Mouse (Mus musculus): Measurements from ENCODE around the gene Mllt3. TPM values are rescaled to one million over a fixed set of nuclear protein-coding genes. Genes with fewer than 3 reads are reported as not detected.
A peak's percentile ranks its signal among the peaks of the same experiment; 100 is the strongest.

Mllt3 gene
- polyA plus RNA-seq, 1 experiment from 2014 or later: 67.6 TPM

GRCm38 (mm10) chr4:87844668-87845210 is 188.4 kb downstream of the Mllt3 start:
- H3K27me3 ChIP-seq (ENCODE audit: control insufficient read depth, insufficient read depth, low read length): no peaks in the 10 kb centered on the region
- peak overlapping the region; percentile 18; the same call in 1 of the 2 replicates for H3K4me2 ChIP-seq
- H3K4me1 ChIP-seq (ENCODE audit: control insufficient read depth, insufficient read depth, low read length): peaks cover 16% of the 10 kb centered on the region
- H3K9ac ChIP-seq (ENCODE audit: low read depth, low read length): no peak overlapping the region
- no peak overlapping the region for H3K4me3 ChIP-seq (ENCODE audit: low read depth, low read length)
- WGBS (ENCODE audit: insufficient replicate concordance): 44% methylated on average over 6 of the region's 6 CpGs
- H3K36me3 ChIP-seq (ENCODE audit: control insufficient read depth, insufficient read depth, low read length): no peaks in the 10 kb centered on the region
- ATAC-seq (replicated peaks; ENCODE audit: insufficient number of reproducible peaks, low FRiP score, low TSS enrichment): no peak
- no peaks in the 10 kb centered on the region for H3K9me3 ChIP-seq (replicated peaks; ENCODE audit: control insufficient read depth, low read length)
- 0 out of 2 replicates have a peak overlapping the region, but pooled peaks have one; percentile 5 for H3K27ac ChIP-seq (ENCODE audit: low read depth, low read length)

GRCm38 (mm10) chr4:87840210-87840910 is 192.8 kb downstream of the Mllt3 start:
- no peaks in the 10 kb centered on the region for H3K27me3 ChIP-seq (ENCODE audit: control insufficient read depth, insufficient read depth, low read length)
- no peaks in the 10 kb centered on the region for H3K9me3 ChIP-seq (replicated peaks; ENCODE audit: control insufficient read depth, low read length)
- H3K36me3 ChIP-seq (ENCODE audit: control insufficient read depth, insufficient read depth, low read length): no peaks in the 10 kb centered on the region
- H3K4me3 ChIP-seq (ENCODE audit: low read depth, low read length): no peak overlapping the region
- H3K4me2 ChIP-seq: no peak overlapping the region
- peaks cover 13% of the 10 kb centered on the region for H3K4me1 ChIP-seq (ENCODE audit: control insufficient read depth, insufficient read depth, low read length)
- H3K27ac ChIP-seq (ENCODE audit: low read depth, low read length): peak overlapping the region; percentile 16; the same call in 1 of the 2 replicates
- WGBS (ENCODE audit: insufficient replicate concordance): 59% methylated on average over 10 of the region's 10 CpGs
- no peak for ATAC-seq (replicated peaks; ENCODE audit: insufficient number of reproducible peaks, low FRiP score, low TSS enrichment)
- no peak overlapping the region for H3K9ac ChIP-seq (ENCODE audit: low read depth, low read length)

DNA sequence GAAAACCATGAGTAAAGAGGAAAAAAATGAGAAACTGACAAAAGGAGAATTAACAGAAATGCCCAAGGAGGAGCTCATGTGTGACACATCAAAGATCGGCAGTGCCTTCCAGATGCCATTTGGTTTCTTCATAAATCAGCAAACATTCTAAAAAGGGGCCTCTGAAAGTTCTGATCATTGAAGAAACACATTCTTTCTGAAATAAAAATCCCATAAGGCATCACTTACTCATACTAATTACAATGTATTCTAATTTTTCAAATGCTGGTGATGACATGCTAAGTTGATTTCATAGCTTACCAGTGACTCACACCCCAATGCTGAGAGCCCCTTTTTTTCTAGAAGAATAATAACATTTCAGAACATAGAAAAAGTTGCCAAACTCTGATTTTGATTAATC is 194.4 kb downstream of the Mllt3 start:
- Histone ChIP-seq H3K9me3 (replicated peaks; ENCODE audit: control insufficient read depth, low read length) (no peaks in the 10 kb centered on the region), H3K4me1 (ENCODE audit: control insufficient read depth, insufficient read depth, low read length) (peaks cover 7% of the 10 kb centered on the region), H3K4me3 (ENCODE audit: low read depth, low read length) (no peak overlapping the region), H3K36me3 (ENCODE audit: control insufficient read depth, insufficient read depth, low read length) (no peaks in the 10 kb centered on the region), H3K4me2 (no peak overlapping the region), H3K27ac (ENCODE audit: low read depth, low read length) (no peak overlapping the region), H3K9ac (ENCODE audit: low read depth, low read length) (no peak overlapping the region), H3K27me3 (ENCODE audit: control insufficient read depth, insufficient read depth, low read length) (no peaks in the 10 kb centered on the region)
- ATAC-seq (replicated peaks; ENCODE audit: insufficient number of reproducible peaks, low FRiP score, low TSS enrichment): no peak
- WGBS (ENCODE audit: insufficient replicate concordance): 91% methylated on average over 1 of the region's 1 CpGs

- Histone ChIP-seq H3K4me3 (ENCODE audit: low read depth, low read length) (no peak overlapping the region), H3K9ac (ENCODE audit: low read depth, low read length) (no peak overlapping the region), H3K4me2 (no peak overlapping the region), H3K9me3 (replicated peaks; ENCODE audit: control insufficient read depth, low read length) (no peaks in the 10 kb centered on the region), H3K27ac (ENCODE audit: low read depth, low read length) (no peak overlapping the region), H3K27me3 (ENCODE audit: control insufficient read depth, insufficient read depth, low read length) (no peaks in the 10 kb centered on the region), H3K4me1 (ENCODE audit: control insufficient read depth, insufficient read depth, low read length) (peaks cover 7% of the 10 kb centered on the region), H3K36me3 (ENCODE audit: control insufficient read depth, insufficient read depth, low read length) (no peaks in the 10 kb centered on the region; the same call in 1 of the 2 replicates)
- no peak for ATAC-seq (replicated peaks; ENCODE audit: insufficient number of reproducible peaks, low FRiP score, low TSS enrichment)
- WGBS (ENCODE audit: insufficient replicate concordance): 95% methylated on average over 2 of the region's 2 CpGs
Measured at GRCm38 (mm10) chr4:87837471-87838361, 195.4 kb downstream of the Mllt3 start.

DNA sequence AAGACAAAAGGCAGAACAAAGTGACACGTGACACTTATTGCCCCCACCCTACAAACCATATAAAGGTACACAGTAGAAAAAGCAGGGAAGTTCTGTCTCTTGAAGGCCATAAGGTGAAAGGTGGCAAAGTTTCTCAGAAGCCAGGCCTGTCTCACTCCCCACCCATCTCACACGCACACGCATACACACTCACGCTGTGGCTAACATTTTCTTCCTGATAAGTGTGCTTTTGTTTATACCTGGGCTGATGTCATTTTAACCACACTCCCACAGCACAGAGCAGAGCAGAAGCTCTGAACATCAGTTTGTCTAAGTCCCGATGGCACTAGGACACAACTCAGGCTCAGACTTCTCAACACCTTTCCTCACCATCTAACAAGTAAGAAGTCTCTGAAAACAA is 196.9 kb downstream of the Mllt3 start:
- Histone ChIP-seq H3K4me3 (ENCODE audit: low read depth, low read length) (no peak overlapping the region), H3K36me3 (ENCODE audit: control insufficient read depth, insufficient read depth, low read length) (no peaks in the 10 kb centered on the region; the same call in 1 of the 2 replicates), H3K9ac (ENCODE audit: low read depth, low read length) (no peak overlapping the region), H3K27me3 (ENCODE audit: control insufficient read depth, insufficient read depth, low read length) (no peaks in the 10 kb centered on the region), H3K27ac (ENCODE audit: low read depth, low read length) (no peak overlapping the region), H3K4me1 (ENCODE audit: control insufficient read depth, insufficient read depth, low read length) (peaks cover 7% of the 10 kb centered on the region), H3K9me3 (replicated peaks; ENCODE audit: control insufficient read depth, low read length) (no peaks in the 10 kb centered on the region), H3K4me2 (no peak overlapping the region)
- no peak for ATAC-seq (replicated peaks; ENCODE audit: insufficient number of reproducible peaks, low FRiP score, low TSS enrichment)
- WGBS (ENCODE audit: insufficient replicate concordance): 73% methylated on average over 5 of the region's 5 CpGs

DNA sequence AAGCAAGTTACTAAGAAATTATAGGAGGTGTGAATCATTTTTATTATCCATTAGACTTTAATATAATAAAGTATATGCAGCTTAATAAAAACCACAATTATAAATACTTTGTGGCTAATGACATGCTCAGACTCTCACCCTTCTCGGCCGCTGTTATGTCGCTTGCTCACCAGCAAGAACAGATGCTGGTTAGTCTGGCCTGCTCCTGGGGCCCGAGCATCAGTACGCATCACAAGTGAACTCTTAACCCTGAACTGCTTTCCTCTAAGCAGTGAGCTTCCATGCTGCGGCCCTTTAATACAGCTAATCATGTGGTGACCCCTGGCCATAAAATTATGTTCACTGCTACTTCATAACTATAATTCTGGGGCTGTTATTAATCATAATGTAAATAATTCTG is 198.0 kb downstream of the Mllt3 start:
- WGBS (ENCODE audit: insufficient replicate concordance): 75% methylated on average over 6 of the region's 6 CpGs
- H3K4me2 ChIP-seq: no peak overlapping the region
- H3K9ac ChIP-seq (ENCODE audit: low read depth, low read length): no peak overlapping the region
- no peak for ATAC-seq (replicated peaks; ENCODE audit: insufficient number of reproducible peaks, low FRiP score, low TSS enrichment)
- H3K27ac ChIP-seq (ENCODE audit: low read depth, low read length): no peak overlapping the region
- H3K4me3 ChIP-seq (ENCODE audit: low read depth, low read length): no peak overlapping the region
- no peaks in the 10 kb centered on the region for H3K9me3 ChIP-seq (replicated peaks; ENCODE audit: control insufficient read depth, low read length)
- peaks cover 5% of the 10 kb centered on the region for H3K4me1 ChIP-seq (ENCODE audit: control insufficient read depth, insufficient read depth, low read length)
- peaks cover 2% of the 10 kb centered on the region; the same call in 1 of the 2 replicates for H3K36me3 ChIP-seq (ENCODE audit: control insufficient read depth, insufficient read depth, low read length)
- no peaks in the 10 kb centered on the region for H3K27me3 ChIP-seq (ENCODE audit: control insufficient read depth, insufficient read depth, low read length)

GRCm38 (mm10) chr4:87834310-87834709 is 198.9 kb downstream of the Mllt3 start:
- Histone ChIP-seq H3K4me3 (ENCODE audit: low read depth, low read length) (no peak overlapping the region), H3K4me1 (ENCODE audit: control insufficient read depth, insufficient read depth, low read length) (peaks cover 5% of the 10 kb centered on the region), H3K9ac (ENCODE audit: low read depth, low read length) (no peak overlapping the region), H3K27me3 (ENCODE audit: control insufficient read depth, insufficient read depth, low read length) (no peaks in the 10 kb centered on the region), H3K36me3 (ENCODE audit: control insufficient read depth, insufficient read depth, low read length) (peaks cover 2% of the 10 kb centered on the region; the same call in 1 of the 2 replicates), H3K27ac (ENCODE audit: low read depth, low read length) (no peak overlapping the region), H3K4me2 (no peak overlapping the region), H3K9me3 (replicated peaks; ENCODE audit: control insufficient read depth, low read length) (no peaks in the 10 kb centered on the region)
- ATAC-seq (replicated peaks; ENCODE audit: insufficient number of reproducible peaks, low FRiP score, low TSS enrichment): no peak
- WGBS (ENCODE audit: insufficient replicate concordance): 51% methylated on average over 2 of the region's 2 CpGs

DNA sequence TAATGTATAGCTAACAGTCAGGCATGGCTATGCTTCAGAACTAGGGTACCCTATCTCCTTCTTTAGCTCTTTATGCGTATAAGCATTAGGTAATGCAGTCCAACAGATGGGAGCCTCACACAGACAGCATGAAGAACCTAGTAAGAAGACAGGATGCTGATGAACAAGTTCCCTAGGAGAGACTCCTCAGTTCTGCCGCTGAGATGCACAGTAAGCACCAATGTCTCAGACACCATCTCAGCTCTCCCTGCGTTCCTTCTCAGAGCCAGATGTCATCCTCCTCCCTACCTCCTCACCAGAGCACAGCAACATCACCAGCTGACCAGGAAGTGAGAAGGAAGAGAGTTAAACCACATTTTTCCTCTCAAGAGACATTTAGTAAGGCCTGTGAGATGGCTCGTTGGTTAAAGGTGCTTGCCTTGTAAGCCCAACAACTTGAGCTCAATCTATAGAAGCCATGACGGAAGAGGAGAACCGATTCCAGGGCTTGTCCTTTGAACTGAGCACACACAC is 202.3 kb downstream of the Mllt3 start:
- Histone ChIP-seq H3K9me3 (replicated peaks; ENCODE audit: control insufficient read depth, low read length) (no peaks in the 10 kb centered on the region), H3K36me3 (ENCODE audit: control insufficient read depth, insufficient read depth, low read length) (peaks cover 2% of the 10 kb centered on the region; the same call in 1 of the 2 replicates), H3K4me2 (no peak overlapping the region), H3K9ac (ENCODE audit: low read depth, low read length) (no peak overlapping the region), H3K27me3 (ENCODE audit: control insufficient read depth, insufficient read depth, low read length) (no peaks in the 10 kb centered on the region), H3K4me3 (ENCODE audit: low read depth, low read length) (no peak overlapping the region), H3K4me1 (ENCODE audit: control insufficient read depth, insufficient read depth, low read length) (peaks cover 5% of the 10 kb centered on the region; the same call in 1 of the 2 replicates), H3K27ac (ENCODE audit: low read depth, low read length) (no peak overlapping the region)
- WGBS (ENCODE audit: insufficient replicate concordance): 87% methylated on average over 6 of the region's 6 CpGs
- no peak for ATAC-seq (replicated peaks; ENCODE audit: insufficient number of reproducible peaks, low FRiP score, low TSS enrichment)
